Mouse (Mus musculus): ENCODE data around the gene Cts7. TPM values are rescaled to one million over a fixed set of nuclear protein-coding genes. Genes with fewer than 3 reads are reported as not detected.

The Cts7 gene
- not detected for total RNA-seq (2021)
- long read RNA-seq, experiment 1 = 0 reads
- long read RNA-seq, experiment 2 = 0 reads

GRCm38 (mm10) chr13:61358097-61358496 lies at the start of gene Cts7:
Gene Cts7 (minus strand): TSS chr13:61358197.
- DNase-seq (ENCODE audit: low spot score in 2 of 2) = no peak

Small RNA genes within 50 kb of the gene (microRNA-seq; reads per million reads assigned to microRNA genes)
- gene Gm27704 (ENCODE audit: borderline number of aligned reads in 2 of 2) = 0 reads per million in 2 experiments

Other genes starting within 250 kb of the Cts7 start
- gene Ctsr, start 193.9 kb downstream of the Cts7 start, total RNA-seq (2021) = not detected
- not detected for gene Cts6, start 154.8 kb downstream of the Cts7 start, total RNA-seq (2021)
- gene Cts8, start 102.8 kb downstream of the Cts7 start, total RNA-seq (2021) = not detected
- gene Gm49398, start 69.4 kb downstream of the Cts7 start, total RNA-seq (2021) = not detected
- gene Ctsm, start 183.6 kb upstream of the Cts7 start, total RNA-seq (2021) = not detected
- gene Gm49352, start 210.0 kb upstream of the Cts7 start, total RNA-seq (2021) = not detected
- not detected for gene Cts3, start 211.9 kb upstream of the Cts7 start, total RNA-seq (2021)

Measured in adrenal gland, adult 18-20 months (tissue).